Mouse (Mus musculus): ENCODE measurements around the gene Pramef17. TPM values are rescaled to one million over a fixed set of nuclear protein-coding genes. Genes with fewer than 3 reads are reported as not detected.

Pramef17 gene
- polyA plus RNA-seq (2012; rRNA removed), result not detected in 2 replicates

GRCm38 (mm10) chr4:143994269-143994668 lies at the start of gene Pramef17:
Pramef17 (minus strand) TSS chr4:143994369.

GRCm38 (mm10) chr4:143966850-143967249 lies 27.3 kb downstream of the Pramef17 start, which contains the start of gene Gm13101:
Gm13101 (minus strand) TSS chr4:143966950.

DNA sequence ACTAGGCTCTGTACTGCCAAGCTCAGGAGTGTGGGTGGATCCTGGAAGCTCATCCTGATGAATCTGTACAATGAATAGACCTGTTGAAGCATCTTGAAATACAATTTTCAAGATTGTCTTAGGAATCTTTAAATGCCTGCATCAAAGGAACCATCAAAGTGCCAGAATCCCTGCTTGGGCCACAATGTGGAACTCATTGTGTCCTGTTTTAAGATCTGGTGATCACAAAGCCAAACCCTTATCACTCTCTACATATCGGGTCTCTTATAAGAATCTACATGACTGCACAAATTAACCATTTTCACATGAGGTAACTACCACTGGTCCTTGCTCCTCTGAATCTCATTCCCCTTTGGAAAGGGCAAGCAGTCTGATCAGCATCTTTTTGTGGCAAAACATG lies 43.3 kb downstream of the Pramef17 start, which contains the start of gene Pramef25:
Pramef25 (minus strand) TSS at position 101 of the 400 bp plus-strand sequence.

Other genes starting within 250 kb of the Pramef17 start
- gene Gm13023, start 205.0 kb downstream of the Pramef17 start, polyA plus RNA-seq (2012; rRNA removed), result not detected in 2 replicates
- not detected in 2 replicates for gene Gm13084, start 178.3 kb downstream of the Pramef17 start, polyA plus RNA-seq (2012; rRNA removed)
- gene Gm13103, start 147.9 kb downstream of the Pramef17 start, polyA plus RNA-seq (2012; rRNA removed), result not detected in 2 replicates
- gene Pramef6, start 94.0 kb downstream of the Pramef17 start, polyA plus RNA-seq (2012; rRNA removed), result not detected in 2 replicates
- gene Pramef25, start 43.4 kb downstream of the Pramef17 start, polyA plus RNA-seq (2012; rRNA removed), result not detected in 2 replicates
- not detected in 2 replicates for gene Gm13101, start 27.4 kb downstream of the Pramef17 start, polyA plus RNA-seq (2012; rRNA removed)
- gene Pramel4, start 64.8 kb upstream of the Pramef17 start, polyA plus RNA-seq (2012; rRNA removed), result not detected in 2 replicates
- gene Gm13102, start 112.1 kb upstream of the Pramef17 start, polyA plus RNA-seq (2012; rRNA removed), result not detected in 2 replicates
- not detected in 2 replicates for gene Oog3, start 168.3 kb upstream of the Pramef17 start, polyA plus RNA-seq (2012; rRNA removed)
- not detected in 2 replicates for gene Oog2, start 196.3 kb upstream of the Pramef17 start, polyA plus RNA-seq (2012; rRNA removed)
- gene C87977, start 218.9 kb upstream of the Pramef17 start, polyA plus RNA-seq (2012; rRNA removed), result not detected in 2 replicates